Mouse (Mus musculus): ENCODE data around the gene Gm45837. TPM values are rescaled to one million over a fixed set of nuclear protein-coding genes. Genes with fewer than 3 reads are reported as not detected.
"Not testable (repeated sequence)": the region's sequence is repeated elsewhere in the genome, so short reads cannot be mapped to it uniquely, and the experiment has no call there.

Gene Gm45837
- total RNA-seq, 1 experiment: not detected

- Histone ChIP-seq H3K4me1 (ENCODE audit: control insufficient read depth in 2 of 2, insufficient read depth in 2 of 2, low read length in 2 of 2, poor library complexity in 1 of 2) (no peaks in the 10 kb centered on the region), H3K9me3 (ENCODE audit: control insufficient read depth, insufficient read depth, low read depth, low read length) (no peaks in the 10 kb centered on the region), H3K36me3 (ENCODE audit: control insufficient read depth, insufficient read depth, low read length, poor library complexity, severe bottlenecking) (no peaks in the 10 kb centered on the region), H3K4me3 (ENCODE audit: insufficient read depth in 1 of 2, low read depth in 1 of 2, low read length in 2 of 2, poor library complexity in 1 of 2, severe bottlenecking in 1 of 2) (no peak overlapping the region), H3K9ac (ENCODE audit: insufficient read depth, low read depth, low read length, poor library complexity, severe bottlenecking) (no peak overlapping the region), H3K27ac (ENCODE audit: insufficient read depth, low read depth, low read length, poor library complexity, severe bottlenecking) (no peak overlapping the region)
- TF ChIP-seq HCFC1 (IDR thresholded peaks at IDR 0.05; ENCODE audit: borderline replicate concordance, insufficient read depth, low read length) (no peak), ZC3H11A (IDR thresholded peaks at IDR 0.05; ENCODE audit: borderline replicate concordance, low read depth, low read length) (no peak), CHD2 (IDR thresholded peaks at IDR 0.05; ENCODE audit: low read depth, low read length) (no peak), ZNF384 (IDR thresholded peaks at IDR 0.05; ENCODE audit: low read depth, low read length) (no peak), MAFK (IDR thresholded peaks at IDR 0.05; ENCODE audit: insufficient read depth, low read depth, low read length) (no peak)
- DNase-seq (ENCODE audit: low read depth, low spot score): no peak
- in situ Hi-C loops (cut with MboI; ENCODE audit: low sequenced_read_pairs in 2 of 2, unreplicated experiment in 2 of 2): no loop called here
Measured at GRCm38 (mm10) chr7:101551530-101551929, 140.8 kb downstream of the Gm45837 start.

GRCm38 (mm10) chr7:101555473-101555872, 144.8 kb downstream of the Gm45837 start:
- H3K27ac ChIP-seq (ENCODE audit: insufficient read depth, low read depth, low read length, poor library complexity, severe bottlenecking); H3K4me3 ChIP-seq (ENCODE audit: insufficient read depth in 1 of 2, low read depth in 1 of 2, low read length in 2 of 2, poor library complexity in 1 of 2, severe bottlenecking in 1 of 2); H3K4me1 ChIP-seq (ENCODE audit: control insufficient read depth in 2 of 2, insufficient read depth in 2 of 2, low read length in 2 of 2, poor library complexity in 1 of 2); H3K9me3 ChIP-seq (ENCODE audit: control insufficient read depth, insufficient read depth, low read depth, low read length); in situ Hi-C loops (cut with MboI; ENCODE audit: low sequenced_read_pairs in 2 of 2, unreplicated experiment in 2 of 2); H3K9ac ChIP-seq (ENCODE audit: insufficient read depth, low read depth, low read length, poor library complexity, severe bottlenecking); DNase-seq (ENCODE audit: low read depth, low spot score); H3K36me3 ChIP-seq (ENCODE audit: control insufficient read depth, insufficient read depth, low read length, poor library complexity, severe bottlenecking): not testable (repeated sequence)

- Histone ChIP-seq H3K4me1 (ENCODE audit: control insufficient read depth in 2 of 2, insufficient read depth in 2 of 2, low read length in 2 of 2, poor library complexity in 1 of 2) (no peaks in the 10 kb centered on the region), H3K9ac (ENCODE audit: insufficient read depth, low read depth, low read length, poor library complexity, severe bottlenecking) (no peak overlapping the region), H3K9me3 (ENCODE audit: control insufficient read depth, insufficient read depth, low read depth, low read length) (no peaks in the 10 kb centered on the region), H3K4me3 (ENCODE audit: insufficient read depth in 1 of 2, low read depth in 1 of 2, low read length in 2 of 2, poor library complexity in 1 of 2, severe bottlenecking in 1 of 2) (no peak overlapping the region), H3K36me3 (ENCODE audit: control insufficient read depth, insufficient read depth, low read length, poor library complexity, severe bottlenecking) (no peaks in the 10 kb centered on the region), H3K27ac (ENCODE audit: insufficient read depth, low read depth, low read length, poor library complexity, severe bottlenecking) (no peak overlapping the region)
- in situ Hi-C loops (cut with MboI; ENCODE audit: low sequenced_read_pairs in 2 of 2, unreplicated experiment in 2 of 2): no loop called here
- DNase-seq (ENCODE audit: low read depth, low spot score): no peak
- no peak for TF ChIP-seq ZC3H11A (IDR thresholded peaks at IDR 0.05; ENCODE audit: borderline replicate concordance, low read depth, low read length)
- no peak for TF ChIP-seq MAFK (IDR thresholded peaks at IDR 0.05; ENCODE audit: insufficient read depth, low read depth, low read length)
- no peak for TF ChIP-seq ZNF384 (IDR thresholded peaks at IDR 0.05; ENCODE audit: low read depth, low read length)
- no peak for TF ChIP-seq HCFC1 (IDR thresholded peaks at IDR 0.05; ENCODE audit: borderline replicate concordance, insufficient read depth, low read length)
Measured at GRCm38 (mm10) chr7:101557391-101557790, 146.7 kb downstream of the Gm45837 start.

GRCm38 (mm10) chr7:101559393-101559792, 148.7 kb downstream of the Gm45837 start:
- H3K4me3 ChIP-seq (ENCODE audit: insufficient read depth in 1 of 2, low read depth in 1 of 2, low read length in 2 of 2, poor library complexity in 1 of 2, severe bottlenecking in 1 of 2); H3K36me3 ChIP-seq (ENCODE audit: control insufficient read depth, insufficient read depth, low read length, poor library complexity, severe bottlenecking); H3K9me3 ChIP-seq (ENCODE audit: control insufficient read depth, insufficient read depth, low read depth, low read length); H3K27ac ChIP-seq (ENCODE audit: insufficient read depth, low read depth, low read length, poor library complexity, severe bottlenecking); in situ Hi-C loops (cut with MboI; ENCODE audit: low sequenced_read_pairs in 2 of 2, unreplicated experiment in 2 of 2); H3K9ac ChIP-seq (ENCODE audit: insufficient read depth, low read depth, low read length, poor library complexity, severe bottlenecking); H3K4me1 ChIP-seq (ENCODE audit: control insufficient read depth in 2 of 2, insufficient read depth in 2 of 2, low read length in 2 of 2, poor library complexity in 1 of 2); DNase-seq (ENCODE audit: low read depth, low spot score): not testable (repeated sequence)

Other genes with a start within 250 kb of the Gm45837 start
- 24.2 and 37.7 TPM in 2 replicates for gene Atg16l2, start 108.6 kb upstream of the Gm45837 start, total RNA-seq (2012; rRNA removed)
- 15.2 and 15.4 TPM in 2 replicates for gene Stard10, start 93.8 kb upstream of the Gm45837 start, total RNA-seq (2012; rRNA removed)
- 32.1 and 32.2 TPM in 2 replicates for gene Arap1, start 62.8 kb upstream of the Gm45837 start, total RNA-seq (2012; rRNA removed)
- 6.2 and 12.4 TPM in 2 replicates for gene Pde2a, start 10.8 kb downstream of the Gm45837 start, total RNA-seq (2012; rRNA removed)
- gene Art2b, start 174.7 kb downstream of the Gm45837 start, total RNA-seq (2012; rRNA removed): not detected in 2 replicates

Data from ES-E14 (cell line).